Mouse (Mus musculus): ENCODE data around the gene Stx18.

The Stx18 gene

DNA sequence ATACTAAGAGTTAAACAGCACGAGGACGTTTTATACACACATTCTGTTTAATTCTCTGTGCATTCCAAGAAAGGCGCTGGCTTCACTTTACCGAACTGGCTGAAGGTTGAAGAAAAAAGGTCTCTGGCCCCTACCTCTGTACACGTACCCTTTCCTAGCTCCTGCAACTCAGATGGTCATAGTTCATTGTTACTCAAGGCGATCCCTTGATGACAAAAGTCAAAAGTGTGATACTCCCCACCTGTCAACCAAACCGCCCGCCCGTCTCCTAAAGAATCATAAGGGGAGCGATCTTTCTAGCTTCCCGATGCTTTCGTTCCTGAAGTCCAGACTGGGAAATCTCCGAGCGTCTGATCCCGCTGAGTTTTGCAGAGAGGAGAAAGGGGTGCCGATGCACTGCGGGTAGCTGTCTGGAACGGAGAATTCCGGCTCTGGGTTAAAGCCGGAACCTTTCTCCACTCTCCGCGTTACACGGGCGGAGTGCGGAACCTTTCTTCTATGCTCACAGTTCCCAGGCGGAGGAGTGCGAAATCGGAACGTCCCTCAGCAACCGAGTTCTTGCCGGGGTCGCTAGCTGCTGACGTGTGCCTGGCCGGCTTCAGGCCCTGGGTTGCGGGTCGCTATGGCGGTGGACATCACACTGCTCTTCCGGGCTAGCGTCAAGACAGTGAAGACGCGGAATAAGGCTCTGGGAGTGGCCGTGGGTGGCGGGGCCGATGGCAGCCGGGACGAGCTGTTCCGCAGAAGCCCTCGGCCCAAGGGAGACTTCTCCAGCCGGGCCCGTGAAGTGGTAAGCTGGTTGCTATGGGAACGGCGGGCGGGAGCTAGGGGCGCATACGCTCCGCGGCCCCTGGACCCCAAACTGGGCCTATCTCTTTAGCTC, at the start of gene Stx18:
TSS of gene Stx18 (plus strand) at position 33 of the 883 bp plus-strand sequence.
- peak; percentile 75 to 82 for DNase-seq (ENCODE audit: low spot score in 2 of 2)

- no peak for DNase-seq (ENCODE audit: low spot score in 2 of 2)
Observed at GRCm38 (mm10) chr5:37992346-37992745, 46.2 kb upstream of the Stx18 start.

- no peak for DNase-seq (ENCODE audit: low spot score in 2 of 2)
Observed at GRCm38 (mm10) chr5:37998805-37999204, 39.7 kb upstream of the Stx18 start.

GRCm38 (mm10) chr5:38002573-38002972, 36.0 kb upstream of the Stx18 start:
- no peak for DNase-seq (ENCODE audit: low spot score in 2 of 2)

- DNase-seq (ENCODE audit: low spot score in 2 of 2): no peak
Observed at GRCm38 (mm10) chr5:38004746-38005145, 33.8 kb upstream of the Stx18 start.

- no peak for DNase-seq (ENCODE audit: low spot score in 2 of 2)
Observed at GRCm38 (mm10) chr5:38006415-38007347, 31.9 kb upstream of the Stx18 start.

DNA sequence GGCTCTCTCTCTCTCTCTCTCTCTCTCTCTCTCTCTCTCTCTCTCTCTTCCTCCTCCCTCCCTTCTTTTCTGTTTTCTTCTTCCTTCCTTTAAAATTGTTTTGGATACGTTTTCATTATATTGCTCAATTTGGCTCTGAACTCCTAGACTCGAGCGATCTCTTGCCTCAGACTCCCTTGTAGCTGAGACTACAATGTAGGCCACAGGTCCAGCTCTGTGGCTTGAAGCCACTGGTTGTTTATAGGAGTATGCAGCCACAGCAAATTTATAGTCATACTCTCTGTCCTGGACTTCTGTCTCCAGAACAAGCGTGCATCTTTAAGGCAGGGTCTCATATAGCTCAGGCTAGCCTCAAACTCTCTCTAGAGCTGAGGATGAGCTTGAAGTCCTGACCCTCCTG, 29.5 kb upstream of the Stx18 start:
- no peak for DNase-seq (ENCODE audit: low spot score in 2 of 2)

GRCm38 (mm10) chr5:38014916-38015315, 23.6 kb upstream of the Stx18 start:
- no peak for DNase-seq (ENCODE audit: low spot score in 2 of 2)

DNA sequence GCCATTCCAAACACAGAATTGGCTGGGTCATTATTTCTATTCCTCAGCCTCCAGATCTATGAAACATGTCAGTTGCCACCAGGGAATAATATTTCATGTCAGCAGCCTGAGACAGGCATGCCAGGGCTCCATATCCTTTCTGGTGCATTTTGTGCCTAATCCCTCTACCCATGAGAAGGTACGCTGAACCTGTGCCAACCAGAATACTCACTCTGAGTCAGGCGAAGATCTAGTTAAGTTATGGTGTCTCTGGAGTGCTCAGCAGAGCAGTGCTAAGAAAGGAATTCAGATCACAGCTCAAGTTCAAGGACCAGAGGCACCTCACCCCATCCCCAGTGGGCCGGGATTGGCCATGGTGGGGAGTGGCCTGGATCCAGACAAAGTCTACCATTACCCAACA, 21.6 kb upstream of the Stx18 start:
- DNase-seq (ENCODE audit: low spot score in 2 of 2): no peak

GRCm38 (mm10) chr5:38027656-38028055, 10.9 kb upstream of the Stx18 start:
- DNase-seq (ENCODE audit: low spot score in 2 of 2): no peak

DNA sequence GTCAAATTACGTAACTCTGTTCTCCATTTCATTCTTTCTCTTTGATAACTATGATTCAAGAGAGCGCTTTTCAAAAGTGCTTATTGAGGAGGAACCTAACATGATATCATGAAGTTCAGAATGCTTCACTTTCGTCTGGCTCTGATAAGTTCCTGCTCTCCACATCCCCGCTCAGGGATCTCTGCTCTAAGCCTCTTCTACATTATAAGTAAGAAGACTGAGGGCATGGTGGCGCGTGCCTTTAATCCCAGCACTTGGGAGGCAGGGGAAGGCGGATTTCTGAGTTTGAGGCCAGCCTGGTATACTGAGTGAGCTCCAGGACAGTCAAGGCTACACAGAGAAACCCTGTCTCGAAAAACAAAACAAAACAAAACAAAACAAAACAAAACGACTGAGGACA, 268 bp upstream of the Stx18 start:
- no peak for DNase-seq (ENCODE audit: low spot score in 2 of 2)

DNA sequence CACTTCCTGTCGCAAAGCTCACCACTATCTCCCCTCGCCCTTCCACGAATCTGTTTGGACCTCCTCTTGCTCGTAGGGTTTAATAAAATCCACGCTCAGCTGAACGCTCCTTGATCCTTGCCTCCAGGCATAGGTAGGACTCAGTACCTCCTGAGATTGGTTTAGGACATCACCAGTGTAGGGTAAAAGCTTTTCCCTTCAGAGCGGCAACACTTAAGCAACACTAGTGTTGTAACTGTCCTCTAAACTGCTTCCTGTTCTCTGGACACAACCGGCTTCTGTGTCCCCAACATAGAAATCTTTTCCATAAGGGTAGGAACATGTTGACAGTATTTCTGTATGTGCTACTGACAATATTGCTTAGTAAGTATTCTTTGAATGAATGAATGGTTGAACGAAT, 1.3 kb downstream of the Stx18 start:
- no peak for DNase-seq (ENCODE audit: low spot score in 2 of 2)

DNA sequence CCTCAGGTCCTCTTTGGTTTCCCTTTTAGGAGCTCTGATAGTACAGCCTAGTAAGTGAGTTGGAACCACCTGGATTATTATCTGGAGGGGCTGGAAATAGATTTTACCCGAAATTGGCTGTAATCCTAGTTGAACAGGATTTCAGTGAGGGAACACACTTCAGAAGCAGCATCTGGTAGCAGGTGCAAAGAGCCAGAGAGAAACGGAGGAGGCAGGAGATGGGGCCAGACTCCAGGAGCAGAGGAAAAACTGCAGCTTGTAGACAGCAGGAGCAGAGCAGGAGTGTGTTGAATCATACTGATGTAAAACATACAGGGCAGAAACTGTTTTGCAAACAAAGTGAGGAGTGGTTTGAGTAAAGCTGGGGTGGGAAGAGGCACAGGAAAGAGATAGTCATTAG, 6.4 kb downstream of the Stx18 start:
- peak in 1 of 2 experiments; percentile 14 for DNase-seq (ENCODE audit: low spot score in 2 of 2)

- DNase-seq (ENCODE audit: low spot score in 2 of 2): no peak
Observed at GRCm38 (mm10) chr5:38048177-38048576, 9.6 kb downstream of the Stx18 start.

GRCm38 (mm10) chr5:38061051-38061450, 22.5 kb downstream of the Stx18 start:
- no peak for DNase-seq (ENCODE audit: low spot score in 2 of 2)

- DNase-seq (ENCODE audit: low spot score in 2 of 2): no peak
Observed at GRCm38 (mm10) chr5:38062709-38063108, 24.2 kb downstream of the Stx18 start.

DNA sequence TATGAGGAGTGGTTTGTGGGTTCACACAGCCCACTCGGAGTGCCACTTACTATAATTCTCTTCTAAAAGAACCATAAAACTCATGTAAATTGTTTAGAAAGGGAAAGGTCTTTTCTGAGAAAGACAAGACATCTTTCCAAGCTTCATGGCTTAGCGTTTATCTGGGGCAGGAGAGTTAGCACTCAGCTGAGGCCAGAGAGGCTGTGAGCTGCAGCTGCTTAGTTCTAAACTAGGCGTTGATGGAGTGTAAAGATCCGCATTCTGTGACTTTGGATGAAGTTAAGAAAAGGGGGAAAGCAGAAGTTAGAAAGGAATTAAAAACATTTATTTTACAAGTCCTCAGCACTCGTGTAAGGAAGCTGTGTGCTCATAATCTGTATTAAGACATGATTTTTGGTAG, 24.8 kb downstream of the Stx18 start:
- no peak for DNase-seq (ENCODE audit: low spot score in 2 of 2)

GRCm38 (mm10) chr5:38064043-38064575, 25.6 kb downstream of the Stx18 start:
- DNase-seq (ENCODE audit: low spot score in 2 of 2): no peak

DNA sequence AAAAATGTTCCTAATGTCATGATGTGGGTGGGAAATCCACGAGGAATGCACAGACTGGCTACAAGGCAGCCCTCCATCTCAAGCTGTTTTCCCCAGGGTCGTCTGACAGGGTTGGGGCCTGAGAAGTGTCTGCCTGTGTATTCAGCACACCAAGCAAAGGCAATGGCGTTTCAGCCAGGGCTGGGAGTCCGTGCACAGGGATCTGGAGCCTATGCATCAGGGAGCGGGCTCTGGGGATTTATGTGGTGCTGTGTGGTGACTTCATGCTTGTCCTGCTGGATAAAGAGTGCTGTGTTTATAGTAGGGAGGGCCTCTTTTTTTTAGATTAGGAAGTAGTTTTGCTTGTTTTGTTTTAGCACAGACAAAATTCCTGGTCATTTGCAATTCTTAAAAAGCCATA, 26.2 kb downstream of the Stx18 start:
- no peak for DNase-seq (ENCODE audit: low spot score in 2 of 2)

DNA sequence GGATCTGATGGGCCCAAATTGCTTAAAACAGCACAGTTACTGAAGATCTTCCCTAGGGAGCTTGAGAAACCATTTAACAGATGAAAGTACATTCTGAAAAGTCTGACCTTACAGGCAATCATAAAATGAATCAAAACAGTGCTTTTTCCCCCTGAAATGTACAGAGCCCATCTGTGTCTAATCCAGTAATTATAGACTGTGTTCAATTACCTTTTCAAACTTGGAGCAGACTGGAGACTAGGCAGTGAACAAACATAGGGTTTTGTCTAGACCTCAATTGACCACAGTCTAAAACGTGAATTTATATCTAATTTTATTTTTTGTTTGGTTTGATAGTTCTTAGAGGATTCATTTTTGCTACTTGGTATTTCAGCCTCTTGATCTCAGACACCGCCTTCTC, 26.9 kb downstream of the Stx18 start:
- no peak for DNase-seq (ENCODE audit: low spot score in 2 of 2)

- no peak for DNase-seq (ENCODE audit: low spot score in 2 of 2)
Observed at GRCm38 (mm10) chr5:38066606-38067005, 28.1 kb downstream of the Stx18 start.

DNA sequence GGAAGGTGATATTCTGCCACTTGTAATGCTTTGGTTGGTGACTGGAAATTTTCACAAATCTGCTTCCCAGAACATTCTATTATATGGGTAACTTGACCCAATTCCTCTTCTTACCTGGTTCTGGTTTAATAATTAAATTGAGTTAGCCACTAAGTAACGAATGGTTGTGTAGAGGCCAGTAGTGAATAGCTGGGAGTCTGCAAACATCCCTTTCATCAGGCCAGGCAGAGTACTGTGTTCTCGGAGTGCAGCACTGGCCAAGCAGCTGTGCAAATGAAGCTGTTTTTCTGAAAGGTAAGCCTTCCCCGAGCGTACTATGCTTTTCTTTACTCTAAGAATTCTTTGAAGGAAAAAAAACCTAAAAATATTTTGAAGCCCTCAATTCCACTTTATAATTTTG, 37.8 kb downstream of the Stx18 start:
- DNase-seq (ENCODE audit: low spot score in 2 of 2): no peak

Measured in right cerebral cortex, postnatal 36 days (tissue).